Mouse (Mus musculus): ENCODE measurements around the gene Slc35f6.
A peak's percentile ranks its signal among the peaks of the same experiment; 100 is the strongest.

The Slc35f6 gene

DNA sequence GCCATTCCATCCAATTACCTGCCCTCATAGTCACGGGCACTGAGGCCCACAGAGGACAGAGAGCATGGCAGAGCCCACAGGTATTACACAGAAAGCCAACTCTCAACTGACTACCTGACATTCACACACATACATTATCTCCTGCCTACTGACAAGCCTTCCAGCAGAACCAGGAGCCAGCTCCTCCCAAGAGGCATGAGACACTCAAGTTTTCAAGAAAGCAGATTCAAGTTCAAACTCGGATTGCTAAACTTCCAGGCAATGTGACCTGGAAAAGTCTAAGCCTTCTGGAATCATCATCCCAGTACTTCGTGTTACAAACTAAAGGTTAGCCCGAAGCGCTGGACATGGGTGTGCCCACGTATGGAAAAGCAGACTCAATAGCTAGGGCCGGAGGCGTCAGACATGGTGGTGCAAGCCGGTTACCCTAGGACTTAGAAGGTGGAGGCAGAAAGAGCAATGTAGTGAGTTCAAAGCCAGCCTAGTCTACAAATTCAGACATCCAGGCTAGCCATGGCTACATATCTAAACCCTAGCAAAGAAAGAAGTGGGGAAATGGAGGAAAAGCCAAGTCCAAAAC lies 26.4 kb upstream of the Slc35f6 start:
- DNase-seq (ENCODE audit: low spot score in 2 of 2), result no peak

DNA sequence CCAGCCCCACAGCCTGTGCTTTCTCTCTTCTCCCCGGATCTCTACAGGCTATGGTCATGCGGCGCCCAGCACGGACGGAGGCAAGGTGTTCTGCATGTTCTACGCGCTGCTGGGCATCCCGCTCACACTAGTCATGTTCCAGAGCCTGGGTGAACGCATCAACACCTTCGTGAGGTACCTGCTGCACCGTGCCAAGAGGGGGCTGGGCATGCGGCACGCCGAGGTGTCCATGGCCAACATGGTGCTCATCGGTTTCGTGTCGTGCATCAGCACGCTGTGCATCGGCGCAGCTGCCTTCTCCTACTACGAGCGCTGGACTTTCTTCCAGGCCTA lies 25.9 kb upstream of the Slc35f6 start:
- DNase-seq (ENCODE audit: low spot score in 2 of 2), result no peak

DNA sequence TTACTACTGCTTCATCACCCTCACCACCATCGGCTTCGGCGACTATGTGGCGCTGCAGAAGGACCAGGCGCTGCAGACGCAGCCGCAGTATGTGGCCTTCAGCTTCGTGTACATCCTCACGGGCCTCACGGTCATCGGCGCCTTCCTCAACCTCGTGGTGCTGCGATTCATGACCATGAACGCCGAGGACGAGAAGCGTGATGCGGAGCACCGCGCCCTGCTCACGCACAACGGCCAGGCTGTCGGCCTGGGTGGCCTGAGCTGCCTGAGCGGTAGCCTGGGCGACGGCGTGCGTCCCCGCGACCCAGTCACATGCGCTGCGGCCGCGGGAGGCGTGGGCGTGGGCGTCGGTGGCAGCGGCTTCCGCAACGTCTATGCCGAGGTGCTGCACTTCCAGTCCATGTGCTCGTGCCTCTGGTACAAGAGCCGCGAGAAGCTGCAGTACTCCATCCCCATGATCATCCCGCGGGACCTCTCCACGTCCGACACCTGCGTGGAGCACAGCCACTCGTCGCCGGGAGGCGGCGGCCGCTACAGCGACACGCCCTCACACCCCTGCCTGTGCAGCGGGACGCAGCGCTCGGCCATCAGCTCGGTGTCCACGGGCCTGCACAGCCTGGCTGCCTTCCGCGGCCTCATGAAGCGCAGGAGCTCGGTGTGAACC lies 25.4 kb upstream of the Slc35f6 start:
- no peak for DNase-seq (ENCODE audit: low spot score in 2 of 2)

DNA sequence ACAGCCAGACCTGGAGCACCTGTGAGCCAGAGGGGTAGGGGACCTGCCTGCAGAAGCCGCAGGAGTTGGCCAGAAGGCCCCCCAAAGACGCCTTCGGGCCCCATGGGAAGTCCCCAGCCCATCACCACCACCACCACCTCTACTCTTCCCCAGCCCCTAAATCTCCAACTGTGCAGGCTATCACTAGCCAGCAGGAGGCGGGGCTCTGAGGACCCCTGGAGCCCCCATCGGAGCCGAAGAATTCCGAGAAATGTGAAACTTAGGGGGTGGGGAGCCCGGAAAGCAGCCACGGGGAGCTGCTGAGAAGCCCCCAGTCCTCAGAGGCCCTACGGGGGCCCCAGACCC lies 24.9 kb upstream of the Slc35f6 start:
- no peak for DNase-seq (ENCODE audit: low spot score in 2 of 2)

DNA sequence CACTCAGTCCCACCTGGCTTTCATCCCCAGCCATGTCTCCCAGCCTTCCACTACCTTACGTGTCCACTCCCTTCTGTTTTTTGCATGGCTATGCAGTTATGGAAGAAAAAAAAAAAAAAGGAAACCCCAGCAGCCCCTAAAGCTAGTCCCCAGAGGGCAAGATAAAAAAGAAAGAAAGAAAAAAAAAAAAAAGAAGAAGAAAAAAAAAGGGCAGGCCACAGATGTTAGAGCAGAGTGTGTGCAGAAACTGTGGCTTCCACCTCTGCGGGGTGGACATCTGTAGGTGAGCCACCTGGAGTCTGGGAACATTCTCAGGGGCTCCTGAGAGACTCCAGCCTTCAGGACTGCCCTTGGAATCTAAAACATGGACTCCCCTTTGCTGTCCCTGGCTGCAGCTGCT lies 24.4 kb upstream of the Slc35f6 start:
- no peak for DNase-seq (ENCODE audit: low spot score in 2 of 2)

DNA sequence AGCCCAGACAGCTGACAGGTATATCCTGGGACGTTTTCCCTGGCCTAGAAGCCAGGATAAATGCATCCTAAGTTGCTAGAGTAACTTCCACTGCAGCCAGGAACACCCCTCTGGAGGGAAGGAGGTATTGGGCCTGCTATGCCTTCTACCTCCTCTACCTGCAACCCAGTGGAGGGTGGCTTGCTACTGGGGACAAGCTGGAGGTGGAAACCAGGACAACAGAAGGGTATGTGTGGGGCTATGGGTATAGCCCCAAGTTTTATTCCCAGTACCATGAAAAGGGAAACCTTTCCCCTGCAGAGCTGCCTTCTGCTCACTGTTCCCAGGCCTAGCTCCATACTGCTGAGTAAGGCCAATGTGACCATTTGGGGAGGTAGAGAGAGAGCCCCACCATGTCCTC lies 23.4 kb upstream of the Slc35f6 start:
- no peak for DNase-seq (ENCODE audit: low spot score in 2 of 2)

DNA sequence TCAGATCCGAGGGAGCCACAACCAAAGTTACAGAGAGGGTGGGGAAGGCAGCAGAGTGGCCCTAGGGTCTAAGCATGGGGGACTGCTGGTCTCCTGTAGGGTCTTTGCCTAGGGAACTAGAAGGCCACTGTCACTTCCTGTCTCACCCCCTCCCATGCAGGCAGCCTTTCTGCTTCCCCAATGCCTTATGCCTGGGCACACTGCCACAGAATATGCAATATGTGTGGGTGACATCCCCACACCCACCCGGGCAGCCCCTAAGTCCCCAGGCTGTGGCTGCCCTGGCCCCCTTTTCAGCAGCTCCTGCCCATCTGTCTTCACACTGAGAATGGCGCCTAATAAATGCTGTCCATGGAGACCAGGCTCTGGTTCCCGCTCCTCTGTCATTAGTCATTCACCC lies 22.8 kb upstream of the Slc35f6 start:
- DNase-seq (ENCODE audit: low spot score in 2 of 2), result no peak

DNA sequence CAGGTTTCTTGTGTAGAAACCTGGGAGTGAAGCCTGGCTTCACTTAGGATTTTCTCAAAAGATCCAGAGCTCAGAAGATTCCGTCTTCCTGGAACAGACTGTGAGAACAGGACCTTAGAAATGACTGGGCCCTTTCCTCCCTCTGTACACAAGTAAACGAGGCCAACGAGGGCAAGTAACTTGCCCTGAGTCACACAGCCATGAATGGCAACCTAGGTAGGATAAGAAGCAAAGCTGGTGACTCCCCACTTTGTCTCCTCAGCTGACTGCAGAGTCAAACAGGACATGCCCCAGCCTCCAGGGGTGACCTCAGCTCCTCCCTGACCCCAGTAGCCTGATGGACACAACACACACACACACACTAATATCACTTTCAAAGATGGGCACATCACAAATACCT lies 22.4 kb upstream of the Slc35f6 start:
- no peak for DNase-seq (ENCODE audit: low spot score in 2 of 2)

DNA sequence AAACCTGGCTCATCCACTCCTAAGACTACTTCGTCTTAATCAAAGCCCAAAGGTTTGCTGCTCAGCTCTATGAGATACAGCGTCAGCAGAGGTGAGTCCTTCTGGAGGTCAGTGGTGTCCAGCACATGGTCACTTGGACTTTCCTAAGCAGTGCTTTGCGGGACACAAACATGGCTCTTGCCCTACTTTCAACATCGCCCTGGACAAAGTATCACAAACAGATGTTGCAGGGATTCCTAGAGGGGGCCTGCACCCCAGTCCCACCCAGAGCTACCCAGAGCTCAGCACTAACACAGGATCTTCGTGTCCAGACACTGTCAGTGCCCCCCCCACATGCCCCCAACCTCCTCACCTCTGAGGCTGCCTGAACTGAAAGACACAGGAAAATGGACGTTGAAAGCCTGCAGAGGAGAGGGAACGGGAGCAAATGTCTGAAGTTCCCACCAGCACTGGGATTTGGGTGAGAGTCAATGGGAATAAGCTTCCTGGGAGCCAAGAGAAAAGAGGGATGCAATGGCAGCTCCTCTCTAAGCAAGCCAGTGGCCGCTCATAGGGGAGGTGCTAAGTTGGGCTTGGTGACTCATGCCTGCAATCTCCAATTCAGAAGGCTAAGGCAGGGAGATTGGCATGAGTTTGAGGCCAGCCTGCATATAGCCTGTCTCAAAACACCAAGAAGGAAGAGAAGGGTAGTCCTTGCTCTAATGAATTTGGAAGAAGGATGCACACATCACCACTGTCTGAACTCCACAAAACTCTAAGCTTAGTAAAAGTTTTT lies 21.2 kb upstream of the Slc35f6 start:
- no peak for DNase-seq (ENCODE audit: low spot score in 2 of 2)

DNA sequence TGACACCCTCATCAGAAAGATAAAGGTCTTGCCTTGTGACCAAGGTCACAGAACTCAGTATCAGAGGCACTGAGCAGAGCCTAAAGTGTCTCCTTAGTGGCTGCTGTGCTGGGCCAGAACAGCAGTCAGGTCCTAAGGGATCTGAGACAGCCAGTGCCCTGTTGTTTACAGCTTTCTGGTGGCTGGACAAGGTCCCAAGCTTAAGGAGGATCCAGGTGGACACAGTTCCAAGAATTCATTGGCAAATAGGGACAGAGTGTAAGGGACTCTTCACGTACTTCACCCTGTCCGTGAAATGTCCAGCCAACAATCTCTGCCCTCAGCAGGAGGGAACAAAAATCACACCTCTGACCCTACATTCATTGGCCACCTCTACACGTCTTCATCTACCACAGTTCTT lies 19.2 kb upstream of the Slc35f6 start:
- DNase-seq (ENCODE audit: low spot score in 2 of 2), result no peak

DNA sequence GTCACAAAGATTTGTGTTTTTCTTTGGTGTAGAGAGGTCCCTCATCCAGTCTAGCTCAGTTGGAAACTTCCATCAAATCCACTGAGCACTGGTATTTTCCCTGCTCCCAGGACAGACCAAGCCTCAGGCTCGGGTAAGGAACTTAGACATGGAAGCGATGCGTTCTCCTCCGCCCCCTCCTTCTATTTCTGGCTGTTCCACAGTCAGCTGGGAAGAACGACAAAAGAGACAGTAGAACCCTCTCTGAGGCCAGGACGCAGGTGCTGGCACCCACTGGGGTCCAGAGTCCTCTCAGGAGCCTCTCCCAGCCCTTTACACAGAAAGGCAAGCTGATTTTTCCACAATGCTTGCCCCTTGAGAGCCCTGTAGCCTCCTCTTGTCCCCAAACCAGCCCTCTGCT lies 17.3 kb upstream of the Slc35f6 start:
- DNase-seq (ENCODE audit: low spot score in 2 of 2), result no peak

DNA sequence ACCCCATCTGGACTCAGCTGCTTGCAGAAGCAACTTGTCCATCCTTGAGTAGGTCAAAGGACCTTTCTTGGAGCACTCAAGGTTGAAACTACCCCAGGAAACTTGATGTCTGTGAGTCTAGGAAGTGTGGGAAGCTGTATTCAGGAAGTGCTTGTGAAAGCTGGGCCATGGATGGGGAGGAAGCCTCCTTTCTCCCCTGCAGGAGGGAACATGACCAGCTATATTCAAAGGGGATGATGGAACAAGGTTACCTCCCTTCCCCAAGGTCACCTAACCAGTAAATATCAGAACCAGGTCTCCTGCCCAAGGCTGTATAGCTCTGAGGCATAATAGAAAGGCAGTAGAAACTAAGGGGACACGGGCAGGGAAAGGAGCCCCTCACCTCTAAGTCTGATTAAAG lies 15.6 kb upstream of the Slc35f6 start:
- DNase-seq (ENCODE audit: low spot score in 2 of 2), result no peak

DNA sequence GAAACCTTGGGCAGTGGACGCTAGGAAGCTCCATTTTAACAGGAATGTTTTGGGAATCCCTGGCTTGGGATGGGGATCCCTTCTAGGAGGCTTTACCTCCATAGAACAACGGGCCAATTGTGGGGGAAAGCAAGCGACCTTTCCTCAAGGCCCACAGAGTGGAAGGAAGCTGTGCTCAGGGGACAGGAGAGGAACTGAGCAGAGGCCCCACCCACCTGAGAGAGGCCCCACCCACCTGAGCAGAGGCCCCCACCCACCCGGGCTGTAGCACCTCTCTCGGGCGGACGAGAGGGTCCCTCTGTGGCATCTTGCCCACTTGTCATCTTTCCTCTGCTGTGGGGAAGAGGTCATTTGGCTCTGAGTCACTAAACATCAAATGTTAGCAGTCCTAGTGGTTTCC lies 10.7 kb upstream of the Slc35f6 start:
- DNase-seq (ENCODE audit: low spot score in 2 of 2), result no peak

DNA sequence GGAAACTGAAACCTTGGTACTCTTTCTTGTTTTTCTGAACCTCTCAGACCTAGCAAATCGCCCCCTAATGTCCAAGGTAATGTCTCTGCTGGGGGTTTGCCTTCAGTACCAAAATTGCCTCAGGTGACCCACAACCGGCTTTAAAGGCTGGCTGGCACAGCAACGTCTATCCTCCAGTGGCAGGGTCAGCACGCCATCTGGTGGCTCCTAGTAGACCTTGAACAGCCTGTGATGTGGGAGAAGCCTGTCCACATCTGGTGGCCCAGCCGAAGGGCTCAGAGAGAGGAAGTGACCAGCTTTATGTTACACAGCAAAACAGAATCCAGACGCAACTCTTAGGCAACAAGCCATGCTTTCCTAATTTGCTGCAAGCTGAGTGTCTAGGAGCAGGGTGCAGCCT lies 9.7 kb upstream of the Slc35f6 start:
- DNase-seq (ENCODE audit: low spot score in 2 of 2), result peak; percentile 62 to 74

DNA sequence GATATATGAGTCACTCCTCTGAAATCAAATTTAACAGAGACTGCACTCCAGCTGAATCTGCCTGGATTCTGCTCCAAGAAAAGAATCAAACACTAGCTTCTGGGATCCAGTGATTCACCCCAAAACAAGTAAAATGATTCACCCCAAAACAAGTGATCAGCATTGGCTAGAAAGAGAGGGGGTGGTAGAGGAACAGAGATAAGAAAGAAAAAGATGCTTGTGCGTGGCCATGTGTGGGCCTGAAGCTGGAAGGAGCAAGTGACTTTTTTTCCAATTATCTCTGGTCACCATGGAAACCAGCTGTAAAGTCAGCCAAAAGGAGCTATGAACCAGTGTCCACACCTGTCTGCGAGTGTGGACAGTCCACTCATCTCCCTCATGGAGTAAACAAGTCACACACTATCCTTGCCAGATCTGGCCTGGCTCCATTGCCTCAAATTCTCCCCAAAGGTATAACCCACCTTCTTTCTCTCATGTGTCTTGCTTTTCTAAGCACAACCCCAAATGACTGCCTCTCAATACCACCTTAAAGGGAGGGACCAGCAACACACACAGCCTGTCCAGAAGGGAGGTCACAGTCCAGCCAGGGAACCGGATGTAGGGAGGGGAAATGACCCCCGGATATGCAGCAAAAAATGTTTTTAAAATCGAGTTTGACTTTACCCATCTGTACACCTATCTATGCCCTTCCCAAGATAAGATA lies 4.1 kb upstream of the Slc35f6 start:
- no peak for DNase-seq (ENCODE audit: low spot score in 2 of 2)

DNA sequence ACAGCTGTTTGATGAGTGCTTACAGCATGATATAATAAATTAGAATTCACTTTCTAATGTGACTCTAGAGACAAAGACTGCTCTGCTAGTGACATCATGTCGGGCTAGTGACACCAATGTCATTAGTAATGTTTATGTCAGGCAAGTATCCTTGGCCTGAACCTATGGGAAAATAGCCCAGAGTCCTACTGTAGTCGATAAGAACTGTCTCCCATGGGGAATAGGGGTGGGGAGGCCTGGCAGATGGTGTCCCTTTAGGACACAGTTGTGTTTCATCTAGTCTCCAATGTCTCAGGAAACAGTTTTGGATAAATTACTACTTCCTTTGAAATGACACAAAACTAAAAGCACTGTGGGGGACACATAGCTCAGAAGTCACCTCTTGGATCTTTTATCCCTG lies 1.7 kb upstream of the Slc35f6 start:
- no peak for DNase-seq (ENCODE audit: low spot score in 2 of 2)

DNA sequence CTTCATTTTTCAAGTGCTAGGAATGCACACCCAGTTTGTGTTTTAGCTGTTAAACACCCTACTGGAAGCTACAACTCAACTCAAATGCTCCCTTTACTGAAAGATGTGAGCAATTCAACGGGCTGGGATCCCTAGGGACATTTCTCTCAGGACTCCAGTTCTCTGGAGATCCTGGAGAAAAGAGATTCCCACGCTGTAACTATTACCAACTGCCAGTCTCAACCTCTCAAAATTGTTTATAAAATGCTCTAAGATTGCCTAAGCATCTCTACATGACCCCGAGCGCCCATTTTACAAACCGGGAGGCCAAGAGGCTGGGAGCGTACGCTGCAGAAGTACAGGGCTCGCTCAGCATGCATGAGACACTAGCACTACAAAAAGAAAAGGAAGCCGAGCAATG lies 337 bp upstream of the Slc35f6 start:
- DNase-seq (ENCODE audit: low spot score in 2 of 2), result no peak

DNA sequence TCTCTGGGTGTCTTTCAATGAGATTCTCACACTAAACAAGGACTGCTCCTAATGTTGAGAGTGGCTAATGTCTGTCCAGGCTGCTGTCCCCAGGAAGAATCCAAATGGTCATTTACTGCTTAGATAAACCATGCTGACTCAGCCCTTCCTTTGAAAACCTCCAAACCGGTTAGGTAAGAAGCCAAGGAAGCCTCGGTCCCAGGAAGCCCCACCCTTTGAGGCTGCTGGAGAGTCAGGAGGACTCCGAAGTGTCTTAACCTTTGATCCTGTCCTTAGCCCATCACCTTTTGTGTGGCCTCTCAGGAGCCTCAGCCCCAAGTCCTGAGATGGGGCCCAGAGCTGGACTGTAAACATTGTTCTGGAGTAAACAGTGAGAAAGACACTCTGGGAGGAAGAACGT lies 1.8 kb downstream of the Slc35f6 start:
- DNase-seq (ENCODE audit: low spot score in 2 of 2), result no peak

DNA sequence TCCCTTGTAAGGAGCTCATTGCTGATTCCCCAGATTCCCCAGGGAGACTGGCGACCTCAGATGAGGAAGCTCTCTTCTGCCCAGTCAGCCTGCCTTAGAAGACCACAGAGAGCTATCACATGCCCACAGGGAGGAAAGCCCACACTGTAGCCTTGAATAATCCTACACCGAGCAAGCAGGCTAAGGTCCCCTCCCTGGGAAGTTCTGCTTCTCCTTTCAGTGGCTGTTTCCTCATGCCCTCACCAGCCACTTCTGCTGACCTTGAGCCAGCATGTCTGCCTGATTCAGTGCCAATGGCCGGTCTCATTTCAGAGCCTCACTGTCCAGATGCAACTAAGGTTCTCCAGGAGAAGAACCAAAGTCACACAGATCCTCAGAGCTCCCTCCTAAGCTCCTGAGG lies 3.0 kb downstream of the Slc35f6 start:
- DNase-seq (ENCODE audit: low spot score in 2 of 2), result no peak

DNA sequence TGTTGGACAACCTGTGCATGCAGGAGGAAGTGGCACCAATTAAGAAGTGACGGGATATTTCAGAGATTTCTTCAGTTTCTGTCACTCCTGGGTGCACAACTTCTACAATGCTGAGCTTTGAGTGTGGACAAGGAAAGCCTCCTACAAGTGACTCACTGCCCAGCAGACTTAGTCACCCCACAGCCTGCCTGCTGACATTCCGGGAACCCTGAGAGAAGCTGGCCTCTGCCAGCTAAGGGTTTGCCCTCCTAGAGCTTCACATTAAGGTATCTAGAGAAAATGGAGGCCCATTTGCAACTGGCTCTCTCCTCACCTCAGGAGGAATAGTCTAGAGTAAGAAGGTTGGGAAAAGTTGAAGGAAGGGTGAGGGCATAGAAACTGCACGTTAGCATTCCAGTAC lies 3.8 kb downstream of the Slc35f6 start:
- DNase-seq (ENCODE audit: low spot score in 2 of 2), result no peak

DNA sequence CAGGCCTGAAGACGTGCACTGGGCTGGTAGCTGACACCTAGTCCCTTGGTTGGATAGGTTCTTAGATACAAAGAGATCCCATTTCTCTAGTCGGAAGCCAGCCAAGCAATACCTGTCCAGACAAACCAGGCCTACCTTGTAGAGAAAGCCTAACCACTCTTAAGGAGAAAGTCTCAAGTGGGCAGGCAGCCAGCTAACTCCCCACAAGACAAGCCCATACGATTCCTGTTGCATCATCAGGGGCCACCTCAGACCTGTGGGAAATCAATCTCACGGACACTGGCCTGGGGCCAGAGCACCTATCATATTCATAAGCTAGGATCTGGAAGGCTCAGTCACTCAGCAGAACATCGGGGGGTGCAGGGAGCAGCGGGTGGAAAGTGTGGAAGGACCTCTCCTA lies 5.5 kb downstream of the Slc35f6 start:
- no peak for DNase-seq (ENCODE audit: low spot score in 2 of 2)

DNA sequence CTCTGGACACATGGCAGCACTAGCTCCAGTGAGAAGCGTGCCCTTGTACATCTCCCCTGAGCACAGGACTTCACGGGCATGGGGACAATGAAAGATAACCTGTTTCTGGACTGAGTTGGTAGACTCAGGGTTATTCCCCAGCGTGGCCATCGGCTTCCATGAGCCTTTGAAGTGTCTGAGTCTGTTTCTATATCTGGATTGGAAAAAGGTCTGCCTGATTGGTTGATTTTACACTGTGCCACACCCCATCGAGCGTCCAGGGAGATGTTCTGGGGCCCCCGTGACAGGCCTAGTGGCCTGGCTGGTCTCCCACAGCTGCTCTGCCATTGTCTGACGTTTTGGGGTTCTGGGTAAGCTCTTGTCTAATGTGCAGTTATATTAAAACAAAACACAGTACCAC lies 7.3 kb downstream of the Slc35f6 start:
- no peak for DNase-seq (ENCODE audit: low spot score in 2 of 2)

All from frontal cortex, postnatal 14 days (tissue).